Mouse (Mus musculus): Measurements from ENCODE around the gene Srrm1. TPM values are rescaled to one million over a fixed set of nuclear protein-coding genes. Genes with fewer than 3 reads are reported as not detected.

The Srrm1 gene
- polyA plus RNA-seq, 1 experiment from 2014 or later: 254 TPM

DNA sequence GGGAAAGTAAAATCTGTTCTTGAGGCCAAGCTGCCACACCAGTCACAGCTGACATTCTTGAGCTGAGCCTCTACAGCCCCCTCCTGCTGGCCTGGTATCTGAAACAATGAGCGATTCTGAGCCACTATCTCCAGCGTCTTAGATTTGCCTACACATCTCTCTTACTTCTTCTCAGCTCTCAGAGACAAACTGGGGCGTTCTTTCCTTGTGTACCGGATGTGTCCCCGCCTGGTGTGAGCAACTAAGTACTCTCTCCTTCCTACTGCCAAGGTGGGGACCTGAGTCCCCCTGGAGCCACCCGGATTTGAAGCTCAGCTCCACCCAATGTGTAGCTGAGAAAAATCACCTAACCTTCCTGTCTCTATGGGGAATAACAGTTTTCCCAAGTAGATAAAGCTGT, 61.3 kb downstream of the Srrm1 start:
- Histone ChIP-seq H3K4me2 (replicated peaks; ENCODE audit: low read depth, low read length) (0 out of 2 replicates have a peak overlapping the region, but pooled peaks have one; percentile 22), H3K9me3 (ENCODE audit: control insufficient read depth, low read length) (no peaks in the 10 kb centered on the region), H3K4me3 (ENCODE audit: low read length) (no peak overlapping the region), H3K27ac (ENCODE audit: low read depth, low read length) (peak overlapping the region; percentile 37; the same call in 1 of the 2 replicates), H3K4me1 (ENCODE audit: control insufficient read depth, insufficient read depth, low read length) (peaks cover 18% of the 10 kb centered on the region), H3K9ac (ENCODE audit: low read depth, low read length) (no peak overlapping the region), H3K36me3 (ENCODE audit: control insufficient read depth, insufficient read depth, low read length) (no peaks in the 10 kb centered on the region), H3K27me3 (ENCODE audit: control insufficient read depth, insufficient read depth, low read length) (no peaks in the 10 kb centered on the region)
- no peak for ATAC-seq (ENCODE audit: low FRiP score, low TSS enrichment)
- WGBS: 52% methylated on average over 6 of the region's 6 CpGs

DNA sequence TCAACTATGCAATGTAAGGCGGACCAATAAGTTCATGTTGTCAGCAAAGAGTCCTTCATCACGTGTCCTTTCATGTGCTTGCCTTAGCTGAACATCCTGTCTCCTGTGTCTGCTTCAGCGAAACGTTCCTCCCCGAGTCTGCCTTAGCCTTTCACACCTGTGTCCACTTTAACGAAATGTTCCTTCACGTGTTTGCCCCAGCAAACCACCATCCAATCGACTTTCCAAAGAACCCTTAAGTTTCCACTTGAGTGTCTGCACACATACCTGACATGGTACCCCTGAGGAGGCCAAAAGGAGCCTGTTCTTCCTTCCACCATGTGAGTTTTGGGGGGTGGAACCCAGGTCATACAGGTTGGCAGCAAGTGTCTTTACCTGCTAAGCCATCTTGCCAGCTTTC, 61.9 kb downstream of the Srrm1 start:
- H3K4me2 ChIP-seq (replicated peaks; ENCODE audit: low read depth, low read length): no peak overlapping the region
- no peak for ATAC-seq (ENCODE audit: low FRiP score, low TSS enrichment)
- H3K9me3 ChIP-seq (ENCODE audit: control insufficient read depth, low read length): no peaks in the 10 kb centered on the region
- no peak overlapping the region for H3K27ac ChIP-seq (ENCODE audit: low read depth, low read length)
- H3K4me3 ChIP-seq (ENCODE audit: low read length): no peak overlapping the region
- 88% methylated on average over 8 of the region's 8 CpGs for WGBS
- H3K4me1 ChIP-seq (ENCODE audit: control insufficient read depth, insufficient read depth, low read length): peaks cover 25% of the 10 kb centered on the region
- H3K9ac ChIP-seq (ENCODE audit: low read depth, low read length): no peak overlapping the region
- H3K36me3 ChIP-seq (ENCODE audit: control insufficient read depth, insufficient read depth, low read length): no peaks in the 10 kb centered on the region
- H3K27me3 ChIP-seq (ENCODE audit: control insufficient read depth, insufficient read depth, low read length): no peaks in the 10 kb centered on the region

DNA sequence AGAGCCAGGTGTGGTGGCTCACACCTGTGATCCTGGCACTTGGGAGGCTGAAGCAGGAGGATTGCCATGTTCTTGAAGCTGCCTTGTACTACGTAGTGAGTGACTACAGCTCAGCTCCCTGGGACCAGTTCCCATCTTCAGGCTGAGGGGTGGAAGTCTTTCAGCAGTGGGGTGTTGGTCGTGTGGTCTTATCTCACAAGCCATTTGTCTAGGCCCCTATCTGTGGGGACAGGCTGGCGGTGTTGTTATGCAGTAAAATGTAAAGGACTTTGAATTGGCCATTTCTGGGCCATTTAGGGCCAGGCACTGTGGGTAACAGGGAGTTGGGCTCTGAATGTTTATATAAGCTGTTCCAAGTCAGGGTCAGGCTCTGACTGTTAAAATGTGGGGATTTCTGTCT, 65.1 kb downstream of the Srrm1 start:
- no peak overlapping the region for H3K4me2 ChIP-seq (replicated peaks; ENCODE audit: low read depth, low read length)
- no peak overlapping the region for H3K27ac ChIP-seq (ENCODE audit: low read depth, low read length)
- no peak overlapping the region for H3K9ac ChIP-seq (ENCODE audit: low read depth, low read length)
- no peaks in the 10 kb centered on the region for H3K9me3 ChIP-seq (ENCODE audit: control insufficient read depth, low read length)
- peaks cover 28% of the 10 kb centered on the region for H3K4me1 ChIP-seq (ENCODE audit: control insufficient read depth, insufficient read depth, low read length)
- H3K27me3 ChIP-seq (ENCODE audit: control insufficient read depth, insufficient read depth, low read length): no peaks in the 10 kb centered on the region
- WGBS: 53% methylated on average over 3 of the region's 3 CpGs
- ATAC-seq (ENCODE audit: low FRiP score, low TSS enrichment): no peak
- H3K4me3 ChIP-seq (ENCODE audit: low read length): no peak overlapping the region
- no peaks in the 10 kb centered on the region for H3K36me3 ChIP-seq (ENCODE audit: control insufficient read depth, insufficient read depth, low read length)

DNA sequence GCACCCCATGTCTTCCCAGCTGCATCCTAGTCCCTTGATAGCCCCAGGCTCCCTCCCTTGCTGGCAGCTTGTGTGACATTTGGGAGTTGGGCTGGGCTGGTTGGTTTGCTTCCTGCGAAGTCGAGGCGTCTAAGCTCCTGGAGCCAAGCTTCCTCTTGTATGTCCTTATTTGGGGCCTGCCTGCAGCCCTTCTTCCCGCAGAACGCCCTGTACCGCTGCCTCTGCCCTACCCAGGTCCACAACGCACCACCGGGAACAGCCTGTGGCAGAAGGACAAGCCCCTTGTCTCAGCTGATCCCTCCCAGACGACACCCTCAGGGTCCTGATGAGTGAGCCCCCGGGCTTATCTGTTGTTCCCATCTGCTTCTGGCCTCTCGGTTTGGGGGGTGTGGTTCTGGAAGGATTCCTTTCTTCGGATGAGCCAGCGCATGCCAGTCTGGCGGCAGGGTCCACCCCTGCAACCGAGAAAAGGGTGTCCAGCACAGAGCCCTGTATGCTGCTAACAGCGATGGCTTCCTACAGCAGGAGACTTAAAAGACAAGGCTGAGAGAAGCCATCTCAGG, 66.2 kb downstream of the Srrm1 start:
- peak overlapping the region; percentile 24; the same call in 1 of the 2 replicates for H3K4me2 ChIP-seq (replicated peaks; ENCODE audit: low read depth, low read length)

DNA sequence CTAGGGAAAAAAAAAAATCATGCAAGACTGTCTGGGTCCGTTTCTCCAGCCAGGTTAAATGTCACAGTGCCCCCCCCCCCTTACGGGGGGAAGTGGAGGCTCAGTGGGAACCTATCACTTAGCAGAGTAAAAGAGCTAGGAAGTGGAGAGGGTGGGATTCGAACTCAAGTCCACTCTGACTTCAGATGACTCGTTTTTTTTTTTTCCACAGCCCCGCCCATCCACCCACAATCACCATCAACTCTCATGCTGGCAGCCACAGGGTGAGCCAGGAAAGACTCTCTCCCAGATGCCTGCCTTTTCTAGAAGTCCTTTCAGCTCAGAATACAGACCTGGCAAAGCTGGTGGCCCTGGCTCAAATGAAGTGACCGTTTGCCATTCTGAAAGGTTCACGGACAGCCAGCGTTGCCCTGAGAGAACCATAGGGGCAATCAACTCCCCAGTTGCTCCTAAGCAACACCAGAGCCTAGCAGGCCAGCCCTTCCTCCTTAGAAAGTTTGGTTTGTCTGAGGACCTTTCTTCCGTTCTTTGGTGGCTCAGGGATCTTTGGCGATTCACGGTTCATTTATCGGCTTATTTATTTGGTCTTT, 67.0 kb downstream of the Srrm1 start:
- ATAC-seq (ENCODE audit: low FRiP score, low TSS enrichment): no peak
- Histone ChIP-seq H3K27me3 (ENCODE audit: control insufficient read depth, insufficient read depth, low read length) (no peaks in the 10 kb centered on the region), H3K4me1 (ENCODE audit: control insufficient read depth, insufficient read depth, low read length) (peaks cover 17% of the 10 kb centered on the region), H3K4me3 (ENCODE audit: low read length) (no peak overlapping the region), H3K9me3 (ENCODE audit: control insufficient read depth, low read length) (no peaks in the 10 kb centered on the region), H3K4me2 (replicated peaks; ENCODE audit: low read depth, low read length) (no peak overlapping the region; the same call in 1 of the 2 replicates), H3K27ac (ENCODE audit: low read depth, low read length) (peak overlapping the region; percentile 43; the same call in 1 of the 2 replicates), H3K36me3 (ENCODE audit: control insufficient read depth, insufficient read depth, low read length) (no peaks in the 10 kb centered on the region), H3K9ac (ENCODE audit: low read depth, low read length) (0 out of 2 replicates have a peak overlapping the region, but pooled peaks have one; percentile 31)
- 48% methylated on average over 12 of the region's 12 CpGs for WGBS

More for the DNA sequence above, 66.2 kb downstream of the Srrm1 start:
- 8% methylated on average over 16 of the region's 16 CpGs for WGBS
- Histone ChIP-seq H3K9ac (ENCODE audit: low read depth, low read length) (0 out of 2 replicates have a peak overlapping the region, but pooled peaks have one; percentile 31), H3K4me3 (ENCODE audit: low read length) (no peak overlapping the region), H3K4me1 (ENCODE audit: control insufficient read depth, insufficient read depth, low read length) (peaks cover 20% of the 10 kb centered on the region), H3K9me3 (ENCODE audit: control insufficient read depth, low read length) (no peaks in the 10 kb centered on the region), H3K27ac (ENCODE audit: low read depth, low read length) (peak overlapping the region; percentile 43; the same call in 1 of the 2 replicates), H3K27me3 (ENCODE audit: control insufficient read depth, insufficient read depth, low read length) (no peaks in the 10 kb centered on the region), H3K36me3 (ENCODE audit: control insufficient read depth, insufficient read depth, low read length) (no peaks in the 10 kb centered on the region)
- ATAC-seq (ENCODE audit: low FRiP score, low TSS enrichment): peak; percentile 45

DNA sequence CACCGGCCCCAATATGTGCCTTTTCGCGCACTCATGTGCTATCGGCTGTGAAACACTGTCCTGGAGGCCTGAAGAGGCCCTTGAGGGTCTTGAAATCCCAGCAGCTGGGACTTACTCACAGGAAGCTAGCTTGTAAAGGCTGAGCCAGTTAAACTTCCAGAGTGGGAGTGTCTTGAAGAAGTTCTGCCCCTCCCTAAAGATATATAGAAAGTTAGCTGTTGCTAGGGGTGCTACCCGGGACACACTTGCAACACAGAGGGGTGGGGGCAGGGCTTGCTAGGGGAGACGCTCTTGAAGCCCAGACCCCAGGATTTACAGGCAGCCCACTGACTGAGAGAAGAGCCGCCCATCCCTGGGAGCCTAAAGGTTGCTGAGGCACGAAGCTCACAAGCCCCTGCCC, 67.7 kb downstream of the Srrm1 start:
- no peak overlapping the region for H3K4me3 ChIP-seq (ENCODE audit: low read length)
- WGBS: 47% methylated on average over 8 of the region's 8 CpGs
- peaks cover 17% of the 10 kb centered on the region for H3K4me1 ChIP-seq (ENCODE audit: control insufficient read depth, insufficient read depth, low read length)
- no peak overlapping the region for H3K4me2 ChIP-seq (replicated peaks; ENCODE audit: low read depth, low read length)
- no peaks in the 10 kb centered on the region for H3K9me3 ChIP-seq (ENCODE audit: control insufficient read depth, low read length)
- H3K27ac ChIP-seq (ENCODE audit: low read depth, low read length): no peak overlapping the region
- H3K27me3 ChIP-seq (ENCODE audit: control insufficient read depth, insufficient read depth, low read length): no peaks in the 10 kb centered on the region
- H3K9ac ChIP-seq (ENCODE audit: low read depth, low read length): no peak overlapping the region
- H3K36me3 ChIP-seq (ENCODE audit: control insufficient read depth, insufficient read depth, low read length): no peaks in the 10 kb centered on the region
- 0 out of 2 replicates have a peak, but pooled peaks have one; percentile 20 for ATAC-seq (ENCODE audit: low FRiP score, low TSS enrichment)

DNA sequence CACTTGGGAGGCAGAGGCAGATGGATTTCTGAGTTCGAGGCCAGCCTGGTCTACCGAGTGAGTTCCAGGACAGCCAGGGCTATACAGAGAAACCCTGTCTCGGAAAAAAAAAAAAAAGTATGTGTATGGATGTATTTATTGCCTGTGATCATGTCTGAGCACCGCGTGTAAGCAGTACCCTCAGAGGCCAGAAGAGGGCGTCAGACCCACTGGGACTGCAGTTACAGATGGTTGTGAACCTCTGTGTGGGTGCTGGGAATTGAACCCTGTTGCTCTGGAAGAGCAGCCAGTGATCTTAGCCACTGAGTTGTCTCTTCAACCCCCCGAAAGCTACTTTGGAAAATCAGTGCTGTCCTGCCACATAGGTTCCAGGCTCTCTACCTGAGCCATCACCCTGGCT, 69.2 kb downstream of the Srrm1 start:
- Histone ChIP-seq H3K27me3 (ENCODE audit: control insufficient read depth, insufficient read depth, low read length) (no peaks in the 10 kb centered on the region), H3K27ac (ENCODE audit: low read depth, low read length) (no peak overlapping the region), H3K36me3 (ENCODE audit: control insufficient read depth, insufficient read depth, low read length) (no peaks in the 10 kb centered on the region), H3K4me2 (replicated peaks; ENCODE audit: low read depth, low read length) (no peak overlapping the region), H3K9me3 (ENCODE audit: control insufficient read depth, low read length) (no peaks in the 10 kb centered on the region), H3K9ac (ENCODE audit: low read depth, low read length) (no peak overlapping the region), H3K4me3 (ENCODE audit: low read length) (no peak overlapping the region), H3K4me1 (ENCODE audit: control insufficient read depth, insufficient read depth, low read length) (peaks cover 17% of the 10 kb centered on the region)
- ATAC-seq (ENCODE audit: low FRiP score, low TSS enrichment): no peak
- WGBS: 87% methylated on average over 7 of the region's 7 CpGs

DNA sequence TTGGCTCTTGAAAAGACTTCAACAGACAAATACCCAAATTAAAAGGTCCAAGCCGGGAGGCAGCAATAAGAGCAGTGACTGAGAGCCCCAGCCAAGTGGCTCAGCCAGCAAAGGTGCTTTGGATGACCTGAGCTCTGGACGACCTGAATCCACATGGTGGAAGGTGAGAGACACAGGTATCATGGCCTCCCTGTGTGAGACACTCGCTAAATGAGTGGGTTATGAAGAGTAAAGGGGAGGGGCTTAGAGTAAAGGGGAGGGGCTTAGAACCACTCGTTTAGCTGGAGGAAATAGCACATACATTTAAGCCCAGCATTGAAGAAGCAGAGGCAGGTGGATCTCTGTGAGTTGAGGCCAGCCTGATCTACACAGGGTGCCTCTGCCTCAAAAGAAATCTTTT, 69.7 kb downstream of the Srrm1 start:
- Histone ChIP-seq H3K4me1 (ENCODE audit: control insufficient read depth, insufficient read depth, low read length) (peaks cover 17% of the 10 kb centered on the region), H3K4me2 (replicated peaks; ENCODE audit: low read depth, low read length) (no peak overlapping the region), H3K9ac (ENCODE audit: low read depth, low read length) (no peak overlapping the region), H3K27me3 (ENCODE audit: control insufficient read depth, insufficient read depth, low read length) (no peaks in the 10 kb centered on the region), H3K9me3 (ENCODE audit: control insufficient read depth, low read length) (no peaks in the 10 kb centered on the region), H3K4me3 (ENCODE audit: low read length) (no peak overlapping the region), H3K36me3 (ENCODE audit: control insufficient read depth, insufficient read depth, low read length) (no peaks in the 10 kb centered on the region), H3K27ac (ENCODE audit: low read depth, low read length) (no peak overlapping the region)
- no peak for ATAC-seq (ENCODE audit: low FRiP score, low TSS enrichment)
- WGBS: 83% methylated on average over 4 of the region's 4 CpGs

DNA sequence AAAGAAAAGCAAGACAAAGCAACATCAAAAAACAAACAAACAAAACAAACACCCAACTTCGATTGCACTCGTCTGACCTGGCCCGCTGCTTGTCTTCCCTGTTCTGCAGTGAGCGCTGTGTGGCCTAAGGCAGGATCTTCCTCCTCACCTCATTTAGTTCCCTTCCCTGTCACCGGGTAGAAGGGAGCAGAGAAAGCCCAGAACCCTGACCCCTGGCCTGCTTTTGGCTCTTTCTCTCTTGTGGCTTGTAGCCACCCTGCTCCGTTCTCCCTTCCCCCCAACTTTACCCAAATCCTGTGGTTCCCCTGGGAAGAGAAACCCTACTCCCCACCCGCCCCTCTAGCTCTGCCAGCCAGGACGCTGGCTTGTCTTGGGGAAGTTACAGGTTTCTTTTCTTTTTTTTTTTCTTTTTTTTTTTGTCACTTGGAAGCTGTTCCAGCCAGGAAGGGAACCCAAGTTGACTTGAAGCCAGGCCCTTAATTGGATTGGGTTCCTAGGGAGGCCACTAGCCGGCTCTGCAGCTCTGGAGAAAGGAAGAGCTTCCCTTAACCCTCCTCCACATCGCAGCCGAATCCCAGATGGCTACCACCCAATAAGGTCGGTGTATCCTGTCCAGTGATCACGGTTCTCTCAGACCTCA, 70.3 kb downstream of the Srrm1 start:
- WGBS: 55% methylated on average over 13 of the region's 13 CpGs
- H3K9ac ChIP-seq (ENCODE audit: low read depth, low read length): no peak overlapping the region
- ATAC-seq (ENCODE audit: low FRiP score, low TSS enrichment): no peak
- H3K4me1 ChIP-seq (ENCODE audit: control insufficient read depth, insufficient read depth, low read length): peaks cover 17% of the 10 kb centered on the region
- no peak overlapping the region for H3K27ac ChIP-seq (ENCODE audit: low read depth, low read length)
- H3K4me3 ChIP-seq (ENCODE audit: low read length): no peak overlapping the region
- no peaks in the 10 kb centered on the region for H3K36me3 ChIP-seq (ENCODE audit: control insufficient read depth, insufficient read depth, low read length)
- no peak overlapping the region for H3K4me2 ChIP-seq (replicated peaks; ENCODE audit: low read depth, low read length)
- no peaks in the 10 kb centered on the region for H3K27me3 ChIP-seq (ENCODE audit: control insufficient read depth, insufficient read depth, low read length)
- no peaks in the 10 kb centered on the region for H3K9me3 ChIP-seq (ENCODE audit: control insufficient read depth, low read length)
